In the genomic region with DNA sequence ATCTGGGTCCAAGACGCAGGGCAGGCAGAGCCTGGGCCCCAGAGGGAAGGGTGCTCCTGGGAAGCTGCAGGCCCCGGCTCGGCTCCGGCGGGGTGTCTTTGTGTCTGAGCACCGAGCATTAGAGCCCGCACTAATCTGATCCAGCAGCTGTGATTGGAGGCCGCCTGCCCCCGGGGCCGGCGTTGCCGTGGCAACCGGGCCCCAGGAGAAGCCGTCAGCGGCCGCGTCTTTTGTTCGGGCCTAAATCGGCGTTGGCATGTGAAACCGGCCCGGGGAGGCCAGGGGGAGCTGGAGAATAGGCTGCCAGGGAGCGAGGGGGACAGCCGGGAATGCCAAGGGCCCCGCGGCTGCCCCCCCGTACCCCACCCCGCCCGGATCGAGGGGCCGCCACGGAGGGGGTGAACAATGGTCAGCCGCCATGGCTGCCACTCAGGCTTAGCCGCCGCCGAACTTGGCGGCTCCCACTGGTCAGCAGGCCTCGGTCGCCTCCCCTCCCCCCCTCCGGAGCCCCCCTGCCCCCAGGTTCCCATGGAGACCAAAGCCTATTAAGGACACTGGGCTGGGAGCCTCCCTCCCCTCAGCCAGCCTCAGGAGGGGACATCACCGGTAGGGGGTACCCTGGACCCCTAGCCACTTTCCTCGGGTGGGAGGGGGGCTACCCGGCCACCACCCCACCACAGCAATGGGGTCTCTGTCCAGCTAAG, we compare ENCODE assay signal across 8 mouse cellular contexts. TPM values are rescaled to one million over a fixed set of nuclear protein-coding genes. Genes with fewer than 3 reads are reported as not detected.
A peak's percentile ranks its signal among the peaks of the same experiment; 100 is the strongest.
DNase-seq lines count a peak whose midpoint lies in the region; ATAC-seq and TF ChIP-seq lines count a peak whose summit lies in the region.

No protein-coding gene starts in this region.

- H3K27ac ChIP-seq in embryonic facial prominence, embryonic 11.5 days (replicated peaks; ENCODE audit: low read depth, low read length) = peak overlapping the region; percentile 99
- H3K27ac ChIP-seq in kidney, embryonic 16.5 days (ENCODE audit: low read length) = peak overlapping the region; percentile 91
- H3K27ac ChIP-seq in limb, embryonic 13.5 days = peak overlapping the region; percentile 95
- H3K27ac ChIP-seq in testis, adult 2 months (ENCODE audit: control insufficient read depth, insufficient read depth, low read depth, low read length) = peak overlapping the region; percentile 68

- WGBS in embryonic facial prominence, embryonic 11.5 days = under 1% methylated on average over 38 of the region's 43 CpGs
- WGBS in kidney, embryonic 16.5 days = 1% methylated on average over 43 of the region's 43 CpGs
- WGBS in limb, embryonic 13.5 days = under 1% methylated on average over 40 of the region's 43 CpGs

- DNase-seq in kidney, adult 11 months = peak; percentile 10
- no peak for DNase-seq in kidney, adult 9 months
- peak; percentile 97 for DNase-seq in embryonic facial prominence, embryonic 11.5 days (ENCODE audit: low spot score)
- DNase-seq in heart, adult 9 months (ENCODE audit: low spot score in 2 of 2) = peak; percentile 28 to 30
- peak; percentile 94 for DNase-seq in neural tube, embryonic 10.5 days (ENCODE audit: extremely low spot score, low spot score)

- H3K9ac ChIP-seq in embryonic facial prominence, embryonic 11.5 days (replicated peaks; ENCODE audit: low read length) = peak overlapping the region; percentile 78
- peak overlapping the region; percentile 76 for H3K9ac ChIP-seq in kidney, embryonic 16.5 days (replicated peaks; ENCODE audit: low read length)
- H3K9ac ChIP-seq in limb, embryonic 13.5 days = peak overlapping the region; percentile 75

- peak; percentile 89 for ATAC-seq in embryonic facial prominence, embryonic 11.5 days (replicated peaks; ENCODE audit: insufficient number of reproducible peaks, low FRiP score, low TSS enrichment, low read depth)
- peak; percentile 77 for ATAC-seq in kidney, embryonic 16.5 days (ENCODE audit: low FRiP score, low TSS enrichment)
- ATAC-seq in limb, embryonic 13.5 days (ENCODE audit: low FRiP score, low read depth) = peak; percentile 83

- peaks cover 5% of the 10 kb centered on the region for H3K36me3 ChIP-seq in embryonic facial prominence, embryonic 11.5 days (replicated peaks; ENCODE audit: control insufficient read depth, insufficient read depth, low read depth, low read length)
- H3K36me3 ChIP-seq in kidney, embryonic 16.5 days (ENCODE audit: insufficient read depth, low read length) = 0 out of 2 replicates have a peak, but pooled peaks cover 4% of the 10 kb centered on the region
- peaks cover 51% of the 10 kb centered on the region for H3K36me3 ChIP-seq in limb, embryonic 13.5 days
- H3K36me3 ChIP-seq in testis, adult 2 months (ENCODE audit: control insufficient read depth, insufficient read depth, low read length) = no peaks in the 10 kb centered on the region

- TF ChIP-seq POLR2A in testis, adult 2 months (IDR thresholded peaks at IDR 0.05; ENCODE audit: control insufficient read depth, low read depth, low read length) = no peak; the same call in 1 of the 2 replicates

- peak overlapping the region; percentile 54 for H3K4me2 ChIP-seq in embryonic facial prominence, embryonic 11.5 days (ENCODE audit: low read depth, low read length)
- peak overlapping the region; percentile 72 for H3K4me2 ChIP-seq in kidney, embryonic 16.5 days (replicated peaks; ENCODE audit: low read depth, low read length)
- H3K4me2 ChIP-seq in limb, embryonic 13.5 days (replicated peaks) = peak overlapping the region; percentile 71

- TF ChIP-seq CTCF in testis, adult 2 months (IDR thresholded peaks at IDR 0.05; ENCODE audit: control insufficient read depth, insufficient read depth, insufficient replicate concordance, low read depth, low read length) = no peak

- H3K4me1 ChIP-seq in embryonic facial prominence, embryonic 11.5 days (ENCODE audit: control insufficient read depth, insufficient read depth, low read length) = peaks cover 52% of the 10 kb centered on the region
- H3K4me1 ChIP-seq in kidney, embryonic 16.5 days (ENCODE audit: insufficient read depth, low read length) = peaks cover 69% of the 10 kb centered on the region
- H3K4me1 ChIP-seq in limb, embryonic 13.5 days = peaks cover 73% of the 10 kb centered on the region
- H3K4me1 ChIP-seq in testis, adult 2 months (ENCODE audit: control insufficient read depth, insufficient read depth, low read length) = peaks cover 22% of the 10 kb centered on the region

- no peaks in the 10 kb centered on the region for H3K27me3 ChIP-seq in embryonic facial prominence, embryonic 11.5 days (ENCODE audit: control insufficient read depth, insufficient read depth, low read length)
- no peaks in the 10 kb centered on the region for H3K27me3 ChIP-seq in kidney, embryonic 16.5 days (ENCODE audit: insufficient read depth, low read length)
- no peaks in the 10 kb centered on the region for H3K27me3 ChIP-seq in limb, embryonic 13.5 days
- no peaks in the 10 kb centered on the region for H3K27me3 ChIP-seq in testis, adult 2 months (ENCODE audit: control insufficient read depth, insufficient read depth, low read length)

- H3K4me3 ChIP-seq in embryonic facial prominence, embryonic 11.5 days (ENCODE audit: low read depth, low read length) = peak overlapping the region; percentile 23
- H3K4me3 ChIP-seq in kidney, embryonic 16.5 days (ENCODE audit: low read length) = peak overlapping the region; percentile 41
- H3K4me3 ChIP-seq in limb, embryonic 13.5 days = peak overlapping the region; percentile 39
- H3K4me3 ChIP-seq in testis, adult 2 months (ENCODE audit: control insufficient read depth, low read depth, low read length) = peak overlapping the region; percentile 91

- H3K9me3 ChIP-seq in embryonic facial prominence, embryonic 11.5 days (replicated peaks; ENCODE audit: control insufficient read depth, low read length) = no peaks in the 10 kb centered on the region
- H3K9me3 ChIP-seq in kidney, embryonic 16.5 days (ENCODE audit: low read length) = no peaks in the 10 kb centered on the region
- no peaks in the 10 kb centered on the region for H3K9me3 ChIP-seq in limb, embryonic 13.5 days

RNA-seq across cellular contexts. Expression of gene Msi1, which starts 7.2 kb away (rescaled TPM):
- polyA plus RNA-seq in embryonic facial prominence, embryonic 11.5 days (2014; fragmentation: Nextera tagmentation; extraction: Ambion mirVana) = 52.4 and 53.9 TPM in 2 replicates
- polyA plus RNA-seq in kidney, embryonic 16.5 days (2015; fragmentation: Nextera tagmentation; extraction: Ambion mirVana) = 12.1 and 14.1 TPM in 2 replicates
- 18.2 and 18.4 TPM in 2 replicates for polyA plus RNA-seq in limb, embryonic 13.5 days (2015; fragmentation: Nextera tagmentation; extraction: Ambion mirVana)
- polyA plus RNA-seq in testis, adult 2 months (2012; rRNA removed) = 61.9 and 63.9 TPM in 2 replicates

RNA-seq across cellular contexts. Expression of gene Pla2g1b, which starts 29.5 kb away (rescaled TPM):
- polyA plus RNA-seq in embryonic facial prominence, embryonic 11.5 days (2014; fragmentation: Nextera tagmentation; extraction: Ambion mirVana) = not detected in 2 replicates
- 0.94 and 2.1 TPM in 2 replicates for polyA plus RNA-seq in kidney, embryonic 16.5 days (2015; fragmentation: Nextera tagmentation; extraction: Ambion mirVana)
- not detected in 2 replicates for polyA plus RNA-seq in limb, embryonic 13.5 days (2015; fragmentation: Nextera tagmentation; extraction: Ambion mirVana)
- polyA plus RNA-seq in testis, adult 2 months (2012; rRNA removed) = 0.64 and 0.87 TPM in 2 replicates

RNA-seq across cellular contexts. Expression of gene Sirt4, which starts 48.0 kb away (rescaled TPM):
- 12.7 and 17.2 TPM in 2 replicates for polyA plus RNA-seq in embryonic facial prominence, embryonic 11.5 days (2014; fragmentation: Nextera tagmentation; extraction: Ambion mirVana)
- polyA plus RNA-seq in kidney, embryonic 16.5 days (2015; fragmentation: Nextera tagmentation; extraction: Ambion mirVana) = 27.3 and 27.5 TPM in 2 replicates
- polyA plus RNA-seq in limb, embryonic 13.5 days (2015; fragmentation: Nextera tagmentation; extraction: Ambion mirVana) = 25.8 and 27.5 TPM in 2 replicates
- 34.6 and 38.4 TPM in 2 replicates for polyA plus RNA-seq in testis, adult 2 months (2012; rRNA removed)

Comparison
In these comparisons a context has a peak if more than half of its experiments do, and no peak if none do; other contexts are left out.
1. H3K4me3 ChIP-seq: peak in every context shown above with its lines; median percentile 91 in testis, adult 2 months; 41 in kidney, embryonic 16.5 days; 39 in limb, embryonic 13.5 days; 23 in embryonic facial prominence, embryonic 11.5 days.